Mouse (Mus musculus): ENCODE data around the gene Trim17. TPM values are rescaled to one million over a fixed set of nuclear protein-coding genes. Genes with fewer than 3 reads are reported as not detected.

Trim17 gene
- polyA plus RNA-seq, 1 experiment from 2014 or later, result 0.76 TPM

DNA sequence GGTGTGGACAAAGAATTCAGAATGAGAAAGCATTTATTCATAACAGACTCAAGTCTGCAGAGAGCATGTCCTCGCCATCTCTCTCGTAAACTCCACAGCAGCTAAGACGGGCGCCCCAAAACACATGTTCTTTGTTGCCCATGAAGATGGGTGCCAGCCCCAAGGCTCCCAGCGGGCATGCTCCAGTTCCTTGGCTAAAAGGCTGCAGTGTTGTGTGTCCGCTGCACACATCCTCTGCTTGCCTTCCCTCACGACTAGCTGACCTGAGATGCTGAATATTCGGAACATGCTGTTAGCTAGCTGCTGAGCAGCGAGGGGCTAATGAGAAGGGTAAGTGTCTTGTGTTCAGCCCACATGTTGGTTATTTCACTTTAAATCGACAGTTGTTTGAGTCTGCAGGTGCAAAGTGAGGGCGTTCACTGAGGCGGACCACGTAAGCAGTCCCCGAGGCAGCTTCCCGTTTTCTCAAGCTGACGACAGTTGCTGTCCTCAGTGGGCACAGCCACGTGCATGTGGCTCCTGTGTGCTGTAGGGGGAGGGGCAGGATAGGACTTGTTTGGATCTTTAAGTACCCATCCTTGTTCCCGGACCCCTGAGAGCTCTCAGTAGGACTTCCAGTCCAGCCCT is 28.1 kb downstream of the Trim17 start:
- Histone ChIP-seq H3K9me3 (ENCODE audit: control insufficient read depth, low read length) (no peaks in the 10 kb centered on the region), H3K36me3 (replicated peaks; ENCODE audit: control insufficient read depth, insufficient read depth) (peaks cover 50% of the 10 kb centered on the region), H3K4me3 (replicated peaks; ENCODE audit: low read length) (no peak overlapping the region), H3K27me3 (ENCODE audit: control insufficient read depth, insufficient read depth, low read length) (no peaks in the 10 kb centered on the region), H3K4me2 (replicated peaks) (no peak overlapping the region), H3K9ac (no peak overlapping the region), H3K4me1 (replicated peaks; ENCODE audit: control insufficient read depth, insufficient read depth, low read length) (peaks cover 27% of the 10 kb centered on the region), H3K27ac (no peak overlapping the region)
- DNase-seq (ENCODE audit: low spot score), result no peak
- WGBS, result 85% methylated on average over 18 of the region's 18 CpGs
- ATAC-seq (ENCODE audit: low FRiP score), result no peak

DNA sequence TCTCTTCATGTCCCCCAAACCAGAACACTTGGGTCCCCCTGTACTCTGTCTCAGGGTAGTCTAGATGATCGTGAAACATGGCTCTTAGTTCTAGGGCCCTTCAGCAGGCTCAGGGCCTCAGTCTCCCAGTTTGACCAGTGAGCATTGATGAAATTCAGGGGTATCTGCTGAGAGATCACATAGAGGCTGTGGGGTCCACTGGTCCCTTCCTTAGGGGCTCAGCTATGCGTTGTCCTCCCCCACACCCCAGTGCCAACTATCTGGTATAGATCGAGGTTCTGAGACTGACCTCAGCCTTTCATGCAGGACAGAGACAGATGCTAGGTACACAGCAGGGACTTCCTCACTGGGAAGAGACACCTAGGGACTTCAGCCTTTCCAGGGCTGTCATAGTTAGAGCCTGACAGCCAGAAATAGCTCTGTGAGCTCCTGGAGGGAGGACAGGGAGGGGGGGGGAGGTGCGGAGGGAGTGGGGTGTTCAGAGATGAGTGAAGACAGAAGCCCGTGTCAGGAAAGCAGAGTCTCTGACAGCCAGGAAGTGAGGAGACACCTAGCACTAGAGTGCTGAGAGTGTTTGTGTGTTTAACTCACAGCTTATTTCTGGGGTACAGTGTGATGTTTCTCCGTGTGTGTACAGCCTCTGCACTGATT is 29.3 kb downstream of the Trim17 start:
- no peaks in the 10 kb centered on the region for H3K9me3 ChIP-seq (ENCODE audit: control insufficient read depth, low read length)
- 87% methylated on average over 6 of the region's 6 CpGs for WGBS

DNA sequence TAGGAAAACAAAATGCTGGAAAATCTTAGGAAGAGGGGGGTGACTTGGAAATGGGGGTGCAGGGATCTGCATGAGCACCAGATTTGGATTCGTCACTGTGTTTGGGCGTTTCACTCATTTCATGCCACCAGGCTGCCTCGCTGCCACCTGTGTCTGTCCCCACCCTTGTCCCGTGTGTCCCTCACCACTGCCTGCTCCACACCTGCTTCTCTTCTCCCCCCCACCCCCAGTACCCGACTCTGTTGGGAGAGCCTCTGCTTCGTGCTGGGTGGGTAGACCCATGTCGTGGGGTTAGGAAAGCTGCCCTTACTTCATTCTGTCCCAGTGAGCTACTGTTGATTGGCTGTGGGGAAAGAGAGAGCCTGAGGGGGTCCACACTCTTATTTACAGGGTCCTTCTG is 30.2 kb downstream of the Trim17 start:
- H3K27me3 ChIP-seq (ENCODE audit: control insufficient read depth, insufficient read depth, low read length), result no peaks in the 10 kb centered on the region
- WGBS, result 98% methylated on average over 7 of the region's 7 CpGs

More for the DNA sequence above, 29.3 kb downstream of the Trim17 start:
- Histone ChIP-seq H3K36me3 (replicated peaks; ENCODE audit: control insufficient read depth, insufficient read depth) (peaks cover 63% of the 10 kb centered on the region), H3K9ac (no peak overlapping the region), H3K4me1 (replicated peaks; ENCODE audit: control insufficient read depth, insufficient read depth, low read length) (peaks cover 25% of the 10 kb centered on the region), H3K4me2 (replicated peaks) (no peak overlapping the region), H3K4me3 (replicated peaks; ENCODE audit: low read length) (no peak overlapping the region), H3K27ac (no peak overlapping the region), H3K27me3 (ENCODE audit: control insufficient read depth, insufficient read depth, low read length) (no peaks in the 10 kb centered on the region)
- ATAC-seq (ENCODE audit: low FRiP score) (no peak), DNase-seq (ENCODE audit: low spot score) (no peak)

DNA sequence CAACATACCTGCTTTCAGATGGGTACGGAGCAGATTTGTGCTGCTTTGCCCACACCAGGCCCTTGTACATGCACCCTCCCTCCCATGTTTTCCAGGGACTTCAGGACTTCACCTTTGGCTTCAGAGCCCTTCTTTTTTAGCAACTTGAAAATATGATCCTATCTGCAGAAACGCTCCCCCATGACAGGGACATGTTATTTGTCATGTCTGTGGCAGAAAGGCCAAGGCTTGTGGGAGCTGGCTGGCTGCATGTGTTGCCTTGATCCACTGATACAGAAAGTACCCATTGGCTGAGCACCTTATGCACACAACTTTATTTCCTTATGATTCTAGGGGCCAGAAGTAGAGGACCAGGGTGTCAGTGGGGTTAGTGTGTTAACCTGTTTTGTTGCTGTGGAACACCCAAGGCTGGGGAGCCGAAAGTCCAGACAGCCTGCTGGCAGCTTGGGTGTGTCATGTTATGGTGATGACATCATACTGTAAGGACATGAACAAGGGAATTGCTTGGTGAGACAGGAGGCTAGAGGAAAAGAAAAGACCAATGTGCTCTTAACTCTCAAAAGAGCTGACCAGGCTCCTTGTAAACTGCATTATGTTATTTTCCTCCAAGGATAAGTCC is 30.9 kb downstream of the Trim17 start:
- H3K4me3 ChIP-seq (replicated peaks; ENCODE audit: low read length), result no peak overlapping the region
- WGBS, result 96% methylated on average over 3 of the region's 3 CpGs
- H3K36me3 ChIP-seq (replicated peaks; ENCODE audit: control insufficient read depth, insufficient read depth), result peaks cover 79% of the 10 kb centered on the region
- no peak overlapping the region for H3K4me2 ChIP-seq (replicated peaks)
- ATAC-seq (ENCODE audit: low FRiP score) (no peak), DNase-seq (ENCODE audit: low spot score) (no peak)
- no peaks in the 10 kb centered on the region for H3K9me3 ChIP-seq (ENCODE audit: control insufficient read depth, low read length)
- no peaks in the 10 kb centered on the region for H3K27me3 ChIP-seq (ENCODE audit: control insufficient read depth, insufficient read depth, low read length)
- peaks cover 9% of the 10 kb centered on the region; the same call in 1 of the 2 replicates for H3K4me1 ChIP-seq (replicated peaks; ENCODE audit: control insufficient read depth, insufficient read depth, low read length)
- H3K9ac ChIP-seq, result no peak overlapping the region
- H3K27ac ChIP-seq, result no peak overlapping the region

More for the DNA sequence above, 30.2 kb downstream of the Trim17 start:
- DNase-seq (ENCODE audit: low spot score) (no peak), ATAC-seq (ENCODE audit: low FRiP score) (no peak)
- Histone ChIP-seq H3K4me1 (replicated peaks; ENCODE audit: control insufficient read depth, insufficient read depth, low read length) (peaks cover 17% of the 10 kb centered on the region), H3K4me2 (replicated peaks) (no peak overlapping the region), H3K27ac (no peak overlapping the region), H3K4me3 (replicated peaks; ENCODE audit: low read length) (no peak overlapping the region), H3K9ac (no peak overlapping the region), H3K9me3 (ENCODE audit: control insufficient read depth, low read length) (no peaks in the 10 kb centered on the region), H3K36me3 (replicated peaks; ENCODE audit: control insufficient read depth, insufficient read depth) (peaks cover 71% of the 10 kb centered on the region)

DNA sequence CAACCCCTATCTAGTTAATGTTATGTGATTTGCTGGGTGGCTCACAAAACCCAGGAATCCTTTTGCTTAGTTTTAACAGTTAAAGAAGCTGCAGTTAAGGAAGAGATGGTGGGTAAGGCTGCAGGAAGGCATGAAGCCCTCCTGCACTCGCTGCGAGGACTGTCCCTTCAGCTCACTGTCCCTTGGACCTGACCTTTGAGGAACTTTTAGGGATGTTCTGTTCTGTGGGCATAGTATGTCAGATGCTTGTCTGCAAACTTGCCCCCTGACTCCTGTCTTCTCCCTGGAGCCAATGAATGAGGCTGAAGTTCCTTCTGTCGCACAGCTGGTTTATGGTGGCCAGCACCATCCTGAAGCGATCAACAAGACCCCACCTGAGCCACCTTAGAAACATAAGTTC is 34.7 kb downstream of the Trim17 start:
- no peak overlapping the region for H3K9ac ChIP-seq
- H3K9me3 ChIP-seq (ENCODE audit: control insufficient read depth, low read length), result no peaks in the 10 kb centered on the region
- no peak overlapping the region for H3K27ac ChIP-seq
- H3K4me3 ChIP-seq (replicated peaks; ENCODE audit: low read length), result no peak overlapping the region
- H3K27me3 ChIP-seq (ENCODE audit: control insufficient read depth, insufficient read depth, low read length), result no peaks in the 10 kb centered on the region
- ATAC-seq (ENCODE audit: low FRiP score) (no peak), DNase-seq (ENCODE audit: low spot score) (no peak)
- H3K4me2 ChIP-seq (replicated peaks), result no peak overlapping the region
- WGBS, result 98% methylated on average over 4 of the region's 4 CpGs
- 0 out of 2 replicates have a peak, but pooled peaks cover 2% of the 10 kb centered on the region for H3K4me1 ChIP-seq (replicated peaks; ENCODE audit: control insufficient read depth, insufficient read depth, low read length)
- peaks cover 75% of the 10 kb centered on the region for H3K36me3 ChIP-seq (replicated peaks; ENCODE audit: control insufficient read depth, insufficient read depth)

DNA sequence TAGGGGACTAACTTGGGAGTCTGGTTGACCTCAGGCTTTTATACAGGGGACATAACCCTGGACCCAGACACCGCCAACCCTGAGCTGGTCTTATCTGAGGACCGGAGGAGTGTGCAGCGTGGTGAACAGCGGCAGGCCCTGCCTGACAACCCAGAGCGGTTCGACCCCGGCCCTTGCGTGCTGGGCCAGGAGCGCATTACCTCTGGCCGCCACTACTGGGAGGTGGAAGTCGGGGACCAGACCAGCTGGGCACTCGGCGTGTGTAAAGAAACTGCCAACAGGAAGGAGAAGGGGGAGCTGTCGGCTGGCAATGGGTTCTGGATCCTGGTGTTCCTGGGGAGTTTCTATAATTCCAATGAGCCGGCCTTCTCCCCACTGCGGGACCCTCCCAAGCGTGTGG is 35.7 kb downstream of the Trim17 start:
- 90% methylated on average over 17 of the region's 17 CpGs for WGBS
- Histone ChIP-seq H3K9ac (no peak overlapping the region), H3K4me1 (replicated peaks; ENCODE audit: control insufficient read depth, insufficient read depth, low read length) (0 out of 2 replicates have a peak, but pooled peaks cover 3% of the 10 kb centered on the region), H3K4me2 (replicated peaks) (no peak overlapping the region), H3K27ac (no peak overlapping the region), H3K9me3 (ENCODE audit: control insufficient read depth, low read length) (no peaks in the 10 kb centered on the region), H3K36me3 (replicated peaks; ENCODE audit: control insufficient read depth, insufficient read depth) (peaks cover 68% of the 10 kb centered on the region), H3K4me3 (replicated peaks; ENCODE audit: low read length) (no peak overlapping the region), H3K27me3 (ENCODE audit: control insufficient read depth, insufficient read depth, low read length) (peaks cover 3% of the 10 kb centered on the region; the same call in 1 of the 2 replicates)
- DNase-seq (ENCODE audit: low spot score), result no peak
- ATAC-seq (ENCODE audit: low FRiP score), result no peak

DNA sequence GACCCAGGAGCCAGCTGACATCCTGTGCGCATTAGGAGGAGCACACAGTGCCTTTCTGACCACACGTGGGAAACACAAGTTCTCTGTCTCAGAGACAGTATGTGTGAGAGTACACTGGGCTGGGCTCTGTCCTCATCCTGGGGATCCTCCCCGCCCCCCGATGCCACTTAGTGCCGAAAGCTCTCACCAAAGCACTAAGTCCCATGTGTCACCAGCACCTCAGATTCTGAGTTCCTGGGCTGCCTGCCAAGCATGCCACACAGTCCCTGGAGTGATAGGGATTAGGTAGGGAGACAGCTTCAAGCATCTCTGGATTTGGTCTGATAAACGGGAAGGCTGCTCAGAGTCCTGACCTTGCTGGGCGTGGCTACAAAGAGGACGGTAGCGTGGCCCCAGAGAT is 36.3 kb downstream of the Trim17 start:
- H3K36me3 ChIP-seq (replicated peaks; ENCODE audit: control insufficient read depth, insufficient read depth), result peaks cover 62% of the 10 kb centered on the region
- H3K27ac ChIP-seq, result no peak overlapping the region
- DNase-seq (ENCODE audit: low spot score), result no peak
- no peak for ATAC-seq (ENCODE audit: low FRiP score)
- 87% methylated on average over 9 of the region's 9 CpGs for WGBS
- no peak overlapping the region for H3K4me3 ChIP-seq (replicated peaks; ENCODE audit: low read length)
- H3K4me2 ChIP-seq (replicated peaks), result no peak overlapping the region
- H3K9me3 ChIP-seq (ENCODE audit: control insufficient read depth, low read length), result no peaks in the 10 kb centered on the region
- 0 out of 2 replicates have a peak, but pooled peaks cover 3% of the 10 kb centered on the region for H3K4me1 ChIP-seq (replicated peaks; ENCODE audit: control insufficient read depth, insufficient read depth, low read length)
- H3K9ac ChIP-seq, result no peak overlapping the region
- H3K27me3 ChIP-seq (ENCODE audit: control insufficient read depth, insufficient read depth, low read length), result peaks cover 8% of the 10 kb centered on the region; the same call in 1 of the 2 replicates

DNA sequence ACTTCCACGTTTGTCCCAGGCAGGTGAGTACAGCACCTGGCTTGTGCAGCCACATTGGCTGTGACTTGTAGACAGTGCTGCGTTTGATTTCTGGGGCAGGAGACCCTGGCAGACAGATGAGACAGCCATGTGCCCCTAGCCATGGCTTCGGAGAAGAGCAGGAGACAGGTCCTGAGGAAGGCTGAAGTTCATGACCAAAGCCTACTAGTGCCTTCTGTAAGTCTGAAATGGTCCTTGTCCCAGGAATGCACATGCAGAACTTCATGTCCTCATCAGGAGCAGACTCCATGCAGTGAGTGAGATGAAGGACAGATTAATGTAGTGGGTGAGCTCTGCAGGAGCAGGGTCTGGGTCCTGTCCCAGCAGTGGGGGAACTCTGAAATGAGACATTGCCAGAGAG is 37.4 kb downstream of the Trim17 start:
- H3K27ac ChIP-seq, result no peak overlapping the region
- H3K4me1 ChIP-seq (replicated peaks; ENCODE audit: control insufficient read depth, insufficient read depth, low read length), result 0 out of 2 replicates have a peak, but pooled peaks cover 3% of the 10 kb centered on the region
- no peak overlapping the region for H3K9ac ChIP-seq
- H3K36me3 ChIP-seq (replicated peaks; ENCODE audit: control insufficient read depth, insufficient read depth), result peaks cover 50% of the 10 kb centered on the region
- peaks cover 8% of the 10 kb centered on the region; the same call in 1 of the 2 replicates for H3K27me3 ChIP-seq (ENCODE audit: control insufficient read depth, insufficient read depth, low read length)
- DNase-seq (ENCODE audit: low spot score), result no peak
- WGBS, result 90% methylated on average over 3 of the region's 3 CpGs
- no peak overlapping the region for H3K4me2 ChIP-seq (replicated peaks)
- no peak overlapping the region for H3K4me3 ChIP-seq (replicated peaks; ENCODE audit: low read length)
- H3K9me3 ChIP-seq (ENCODE audit: control insufficient read depth, low read length), result no peaks in the 10 kb centered on the region
- ATAC-seq (ENCODE audit: low FRiP score), result no peak

DNA sequence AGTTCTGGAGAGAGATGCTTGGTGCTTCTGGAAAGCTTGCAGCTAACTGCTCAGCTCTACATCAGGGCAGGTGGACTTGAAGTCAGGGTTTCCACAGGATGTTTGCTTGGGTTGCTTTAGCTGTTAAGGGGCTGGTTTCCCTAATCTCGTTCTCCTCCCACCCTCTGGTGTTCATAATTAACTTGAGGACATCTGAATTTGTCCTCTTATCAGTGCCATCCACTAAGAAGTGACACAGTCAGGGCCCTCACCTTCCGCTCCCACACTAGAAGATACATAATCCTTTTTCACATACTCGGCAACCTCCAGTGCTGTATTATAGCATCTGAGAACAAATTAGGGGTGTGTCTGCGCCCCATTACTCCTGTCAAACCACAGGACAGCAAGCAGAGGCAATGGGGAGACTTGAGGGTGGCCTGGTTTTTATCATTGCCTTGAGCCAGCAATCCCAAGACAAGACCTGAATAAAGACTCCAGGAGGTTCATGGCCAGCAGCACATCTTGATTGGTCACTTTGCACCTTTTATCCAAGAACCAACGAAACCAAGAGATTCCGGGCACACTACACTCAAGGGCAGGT is 38.7 kb downstream of the Trim17 start:
- H3K27me3 ChIP-seq (ENCODE audit: control insufficient read depth, insufficient read depth, low read length), result peaks cover 8% of the 10 kb centered on the region; the same call in 1 of the 2 replicates
- H3K9ac ChIP-seq, result no peak overlapping the region
- DNase-seq (ENCODE audit: low spot score), result no peak
- H3K4me1 ChIP-seq (replicated peaks; ENCODE audit: control insufficient read depth, insufficient read depth, low read length), result 0 out of 2 replicates have a peak, but pooled peaks cover 3% of the 10 kb centered on the region
- no peaks in the 10 kb centered on the region for H3K9me3 ChIP-seq (ENCODE audit: control insufficient read depth, low read length)
- no peak overlapping the region for H3K4me3 ChIP-seq (replicated peaks; ENCODE audit: low read length)
- WGBS, result 87% methylated on average over 6 of the region's 6 CpGs
- no peak for ATAC-seq (ENCODE audit: low FRiP score)
- no peak overlapping the region for H3K27ac ChIP-seq
- no peak overlapping the region for H3K4me2 ChIP-seq (replicated peaks)
- H3K36me3 ChIP-seq (replicated peaks; ENCODE audit: control insufficient read depth, insufficient read depth), result peaks cover 38% of the 10 kb centered on the region
